Mouse (Mus musculus) thymus, postnatal 0 days (tissue): Measurements from ENCODE around the gene Mastl. TPM values are rescaled to one million over a fixed set of nuclear protein-coding genes. Genes with fewer than 3 reads are reported as not detected.

Experiments
- polyA plus RNA-seq: library from polyadenylated mRNA; unstranded; fragments of >200 nt; fragmentation: Nextera tagmentation; extraction: Ambion mirVana; gene quantifications from 2 replicates; pipeline ENCODE4 v1.2.1, GENCODE M21; 2015

The Mastl gene
- polyA plus RNA-seq, 1 experiment from 2014 or later, result 9.1 TPM

Other genes with a start within 250 kb of the Mastl start
- gene Abi1, start 115.8 kb downstream of the Mastl start, polyA plus RNA-seq, result 70.7 and 79.9 TPM in 2 replicates
- 28.2 and 32.4 TPM in 2 replicates for gene Acbd5, start 87.9 kb downstream of the Mastl start, polyA plus RNA-seq
- gene Yme1l1, start 345 bp upstream of the Mastl start, polyA plus RNA-seq, result 70.2 and 70.9 TPM in 2 replicates
- gene 4931423N10Rik, start 51.5 kb upstream of the Mastl start, polyA plus RNA-seq, result 0.07 TPM in 1 of 2 replicates, not detected in the other
- 0.05 and 0.07 TPM in 2 replicates for gene Nxph2, start 165.2 kb upstream of the Mastl start, polyA plus RNA-seq